Mouse (Mus musculus) megakaryocyte progenitor cell, adult 5-6 weeks (primary cell): Measurements from ENCODE around the gene Upk3a. TPM values are rescaled to one million over a fixed set of nuclear protein-coding genes. Genes with fewer than 3 reads are reported as not detected.
"Not testable (repeated sequence)": the region's sequence is repeated elsewhere in the genome, so short reads cannot be mapped to it uniquely, and the experiment has no call there.

Experiments used
- ATAC-seq: replicated peaks from 2 replicates; pipeline ENCODE4 v1.8.0; 2016; ENCODE audit warnings: mild to moderate bottlenecking, moderate TSS enrichment, inconsistent platforms; ENCODE audit not compliant: poor library complexity
- total RNA-seq, 2 experiments: library from RNA; stranded (forward) in 1 of 2; stranded (reverse) in 1 of 2; fragments of 157-497, 149-512 nt in 1 of 2; fragments of 200-1000 nt in 1 of 2; gene quantifications; 2 replicates each; pipeline versions ENCODE4 v1.2.3 to v1.2.4; 2015 to 2017

Gene Upk3a
- total RNA-seq, 2 experiments from 2014 or later = not detected

DNA sequence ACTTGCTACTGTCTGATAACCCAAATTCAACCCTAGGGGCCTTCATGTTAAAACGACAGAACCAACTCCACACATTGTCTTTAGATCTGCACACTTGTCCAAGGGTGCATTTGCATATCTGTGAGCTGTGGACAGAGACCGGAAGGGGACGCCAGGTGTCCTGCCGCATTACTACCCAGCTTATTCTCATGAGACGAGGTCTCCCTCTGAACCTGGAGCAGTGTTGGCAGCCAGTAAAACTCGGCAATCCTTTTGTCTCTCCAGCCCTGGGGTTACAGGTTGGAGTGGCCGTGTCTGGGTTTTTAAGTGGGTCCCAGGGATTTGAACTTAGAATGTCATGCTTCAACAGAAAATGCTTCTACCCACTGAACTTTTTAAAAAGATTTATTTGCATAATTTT lies 17.0 kb upstream of the Upk3a start:
- ATAC-seq = no peak

DNA sequence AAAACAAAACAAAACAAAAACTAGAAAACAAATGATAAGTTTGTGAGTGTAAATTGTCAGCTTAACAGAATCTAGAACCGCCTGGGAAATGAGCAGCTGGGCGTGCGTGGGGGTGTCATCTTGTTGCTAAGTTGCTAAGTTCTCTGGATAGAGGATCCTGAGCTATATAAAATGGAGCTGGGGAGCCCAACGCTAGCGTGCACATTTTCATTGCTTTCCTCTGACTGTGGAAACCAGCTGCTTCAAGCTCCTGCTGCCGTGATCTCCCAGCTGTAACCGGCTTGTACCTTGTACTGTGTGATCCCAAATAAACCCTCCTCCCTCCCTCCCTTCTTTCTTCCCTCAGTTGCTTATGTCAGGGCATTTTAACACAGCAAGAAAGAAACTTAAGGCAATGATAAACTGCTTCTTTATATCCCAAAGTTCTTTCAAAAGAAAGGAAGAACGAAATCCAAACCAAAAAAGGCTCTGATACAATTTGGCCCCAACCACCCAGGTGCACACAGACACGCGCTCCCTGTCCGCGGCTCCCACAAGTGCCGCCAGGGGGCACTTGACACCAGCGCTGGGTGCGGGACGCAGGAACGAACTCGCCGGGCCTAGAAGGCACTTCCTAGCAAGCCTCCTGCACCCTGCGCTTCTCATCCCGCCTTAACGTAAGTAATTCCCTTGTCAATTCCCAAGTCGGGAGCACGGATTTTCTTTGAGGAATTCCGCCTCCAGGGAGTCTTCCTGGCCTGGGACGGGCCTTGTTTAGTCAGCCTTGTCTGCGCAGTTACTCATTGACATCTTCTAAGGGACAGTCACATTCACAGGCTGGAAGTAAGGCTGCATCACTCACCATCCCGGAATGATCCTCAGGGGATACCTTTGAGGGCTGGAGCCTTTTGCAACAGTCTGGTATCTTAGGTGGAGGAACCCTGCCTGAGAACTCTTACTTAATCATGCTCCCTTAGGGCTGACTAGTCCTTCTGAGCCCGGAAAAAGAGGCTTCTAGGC lies 15.7 kb upstream of the Upk3a start:
- ATAC-seq = peak; percentile 98

DNA sequence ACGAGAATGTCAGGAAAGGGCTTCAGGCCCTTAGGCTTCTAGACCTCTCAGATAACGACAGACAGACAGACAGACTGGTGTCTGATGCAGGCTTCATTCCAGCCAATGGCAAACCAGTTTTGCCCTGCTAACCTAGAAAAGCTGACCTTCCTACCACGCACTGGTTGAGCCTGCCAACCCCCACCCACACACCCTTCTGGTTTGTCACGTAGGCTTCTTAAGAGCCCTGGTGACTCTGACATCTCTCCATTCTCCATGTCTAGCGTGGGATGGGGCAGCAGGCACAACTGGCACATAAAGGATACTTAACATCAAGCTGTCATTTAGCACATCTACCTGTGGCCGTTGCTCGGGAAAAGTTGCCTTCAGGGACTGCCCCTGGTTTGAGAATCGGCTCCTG lies 7.3 kb upstream of the Upk3a start:
- no peak for ATAC-seq

DNA sequence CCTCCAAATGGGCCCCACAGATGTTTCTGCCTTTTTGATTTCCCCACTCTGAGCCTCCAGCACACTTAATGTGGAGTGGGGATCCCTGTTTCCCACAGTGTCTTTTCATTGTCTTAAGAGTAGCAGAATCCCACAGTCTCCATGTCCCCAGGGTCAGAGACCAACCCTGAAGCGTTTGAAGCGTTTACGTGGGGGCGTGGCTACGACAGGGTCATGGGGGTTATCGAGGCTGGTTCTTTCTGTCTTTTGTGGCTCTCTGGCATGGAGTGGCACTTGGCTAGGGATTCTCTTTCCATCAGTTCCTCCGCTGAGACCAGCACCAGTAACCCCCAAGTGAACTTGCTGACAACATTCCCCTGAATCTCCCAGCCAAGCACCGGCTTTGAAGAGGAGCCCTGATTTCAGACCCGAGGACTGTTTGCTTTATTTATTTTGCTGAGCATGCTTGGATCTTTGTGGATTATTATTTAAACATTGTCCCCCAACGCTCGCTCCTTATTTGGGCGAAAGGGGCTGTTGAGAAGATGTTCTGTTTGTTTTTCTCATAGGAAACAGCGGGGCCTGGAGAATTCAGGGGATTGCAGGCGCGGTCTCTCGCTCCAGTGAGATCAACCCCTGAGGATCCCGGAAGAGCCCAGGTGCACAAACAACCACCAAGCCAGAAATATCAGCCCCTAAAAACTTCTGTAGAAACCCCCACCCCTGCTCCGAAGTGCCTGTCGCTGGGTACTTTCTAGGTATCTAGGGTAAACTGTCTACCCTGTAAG lies 4.9 kb upstream of the Upk3a start:
- ATAC-seq = no peak

DNA sequence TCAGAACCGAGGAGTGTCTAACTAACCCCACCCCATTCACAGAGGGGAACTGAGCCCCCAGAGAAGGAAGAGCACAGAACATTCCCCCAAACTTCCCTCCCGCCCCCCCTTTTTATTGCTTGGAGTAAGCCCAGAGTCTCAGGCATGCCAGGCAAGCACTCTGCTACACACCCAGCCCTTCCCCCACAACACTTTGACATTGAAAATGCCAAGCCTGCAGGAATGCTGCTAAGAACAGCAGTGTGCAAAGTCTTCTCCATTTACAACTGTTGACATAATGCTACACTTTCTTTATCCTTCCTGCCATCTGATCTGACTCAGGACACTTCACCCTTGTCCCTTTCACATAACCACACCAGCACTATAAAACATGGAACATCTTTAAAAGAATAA lies 4.3 kb upstream of the Upk3a start:
- ATAC-seq = no peak

DNA sequence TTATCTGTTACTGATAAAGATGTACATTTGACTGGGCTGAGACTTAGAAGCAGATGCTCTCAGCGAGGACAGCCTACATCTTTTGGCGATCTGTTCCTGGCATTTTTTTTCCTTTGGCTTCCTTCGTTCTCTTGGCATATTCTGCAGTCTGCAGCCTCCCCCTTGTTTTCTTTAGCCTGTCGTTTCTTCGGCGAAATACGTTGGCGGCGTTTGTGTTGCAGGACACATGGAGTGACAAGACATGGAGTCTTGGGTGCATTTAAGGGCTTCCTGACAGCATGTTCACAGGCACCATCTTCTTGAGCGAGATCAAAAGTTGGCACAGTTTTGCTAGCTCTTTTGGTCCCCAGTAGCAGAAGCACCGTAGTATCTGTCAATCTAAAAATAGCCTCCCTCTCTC lies 1.2 kb upstream of the Upk3a start:
- no peak for ATAC-seq

DNA sequence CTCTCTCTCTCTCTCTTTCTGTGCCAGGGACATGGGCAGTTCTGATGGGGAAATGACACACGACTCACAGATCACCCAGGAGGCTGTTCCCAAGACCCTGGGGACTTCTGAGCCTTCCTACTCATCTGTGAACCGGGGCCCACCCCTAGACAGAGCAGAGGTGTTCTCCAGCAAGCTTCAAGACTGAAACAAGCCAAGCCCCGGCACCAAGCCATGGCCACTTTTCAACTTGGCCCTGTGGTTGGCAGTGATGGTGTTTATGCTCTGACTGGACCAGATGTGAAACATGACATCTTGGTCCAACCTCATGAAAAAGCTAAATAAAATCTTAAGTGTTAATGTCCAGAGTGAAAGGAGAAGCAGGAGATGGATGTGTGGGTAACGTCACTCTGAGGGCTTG lies 5.3 kb downstream of the Upk3a start:
- no peak for ATAC-seq

DNA sequence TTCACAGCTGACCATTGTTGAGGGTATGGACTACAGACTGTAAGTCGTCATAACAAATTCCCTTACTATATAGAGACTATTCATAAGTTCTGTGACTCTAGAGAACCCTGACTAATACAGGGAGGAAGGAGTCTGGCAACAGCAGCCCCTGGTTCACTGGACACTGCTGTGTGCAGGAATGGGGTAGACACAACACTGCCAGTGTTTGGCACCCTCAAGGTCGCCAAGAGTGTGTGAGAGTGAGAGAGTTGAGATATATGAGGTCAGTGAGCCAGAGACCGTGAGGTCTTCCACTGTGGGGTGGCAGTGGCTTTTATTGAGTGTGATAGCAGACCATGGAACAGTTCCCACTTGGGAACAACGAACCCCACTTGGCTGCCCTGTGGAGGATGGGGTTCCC lies 9.3 kb downstream of the Upk3a start:
- ATAC-seq = no peak

DNA sequence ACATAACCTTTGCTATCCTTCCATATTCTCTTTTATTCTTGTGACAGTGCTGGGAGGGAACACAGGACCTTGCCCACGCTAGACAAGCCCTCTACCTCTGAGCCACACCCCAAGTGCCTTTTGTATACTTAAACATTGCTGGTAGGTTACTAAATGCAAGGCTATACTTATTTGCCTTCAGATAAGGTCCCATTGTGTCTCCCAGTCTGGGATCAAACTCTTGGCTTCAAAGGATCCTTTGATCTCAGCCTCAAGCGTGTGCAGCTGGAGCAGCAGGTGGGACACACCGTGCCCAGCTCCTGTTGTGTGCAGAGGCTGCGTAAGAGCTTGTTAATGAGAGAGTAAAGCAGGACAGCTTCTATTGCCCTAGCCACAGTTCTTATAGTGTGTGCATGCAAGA lies 10.8 kb downstream of the Upk3a start:
- no peak for ATAC-seq

DNA sequence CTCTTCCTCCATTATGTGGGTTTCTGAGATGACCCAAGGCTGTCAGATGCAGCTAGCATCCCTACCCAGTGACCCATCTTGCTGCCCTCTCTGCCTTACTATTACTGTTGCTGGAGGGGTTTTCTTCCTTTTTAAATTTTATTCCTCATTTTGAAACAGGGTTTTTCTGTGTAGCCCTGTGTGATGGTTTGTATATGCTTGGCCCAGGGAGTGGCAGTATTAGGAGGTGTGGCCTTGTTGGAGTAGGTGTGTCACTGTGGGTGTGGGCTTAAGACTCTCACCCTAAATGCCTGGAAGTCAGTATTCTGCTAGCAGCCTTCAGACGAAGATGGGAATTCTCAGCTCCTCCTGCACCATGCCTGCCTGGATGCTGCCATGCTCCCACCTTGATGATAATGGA lies 11.7 kb downstream of the Upk3a start, which contains the start of gene Fam118a:
TSS of gene Fam118a (plus strand) at position 301 of the 400 bp plus-strand sequence.
- ATAC-seq = not testable (repeated sequence)

DNA sequence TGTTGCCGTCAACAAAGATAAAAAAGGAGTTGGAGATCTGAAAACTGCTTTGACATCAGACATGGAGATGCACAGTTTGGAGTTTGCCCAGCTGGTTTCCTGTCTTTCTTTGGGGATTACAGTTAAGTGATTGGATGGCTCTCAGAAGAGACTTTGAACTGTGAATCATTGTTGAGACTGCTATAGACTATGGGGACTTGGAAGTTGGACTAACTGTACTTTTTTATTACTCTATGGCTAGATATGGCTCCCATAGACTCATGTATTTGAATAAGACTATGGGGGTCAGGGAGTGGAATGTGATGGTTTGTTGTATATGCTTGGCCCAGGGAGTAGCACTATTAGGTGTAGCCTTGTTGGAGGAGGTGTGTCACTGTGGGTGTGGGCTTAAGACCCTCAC lies 13.7 kb downstream of the Upk3a start:
- ATAC-seq = not testable (repeated sequence)

DNA sequence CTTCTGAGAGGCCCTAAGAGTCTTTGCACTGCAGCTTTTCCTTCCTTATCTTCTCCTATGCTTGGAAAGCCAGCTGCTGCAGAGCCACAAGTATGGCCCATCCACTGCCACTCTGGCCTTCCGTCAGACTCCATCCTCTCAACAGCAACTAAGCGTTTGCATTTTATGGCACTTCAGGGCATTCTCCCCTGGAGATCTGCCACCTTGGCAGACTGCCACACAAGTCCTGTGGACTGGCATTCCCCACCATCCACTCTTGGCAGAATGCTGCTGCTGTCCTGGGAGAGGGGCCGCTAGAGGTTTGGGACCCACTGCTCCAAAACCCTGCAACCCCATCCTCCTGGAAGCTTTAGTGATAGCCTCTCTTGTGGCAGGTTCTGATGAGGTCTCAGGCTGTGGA lies 14.9 kb downstream of the Upk3a start:
- ATAC-seq = no peak

DNA sequence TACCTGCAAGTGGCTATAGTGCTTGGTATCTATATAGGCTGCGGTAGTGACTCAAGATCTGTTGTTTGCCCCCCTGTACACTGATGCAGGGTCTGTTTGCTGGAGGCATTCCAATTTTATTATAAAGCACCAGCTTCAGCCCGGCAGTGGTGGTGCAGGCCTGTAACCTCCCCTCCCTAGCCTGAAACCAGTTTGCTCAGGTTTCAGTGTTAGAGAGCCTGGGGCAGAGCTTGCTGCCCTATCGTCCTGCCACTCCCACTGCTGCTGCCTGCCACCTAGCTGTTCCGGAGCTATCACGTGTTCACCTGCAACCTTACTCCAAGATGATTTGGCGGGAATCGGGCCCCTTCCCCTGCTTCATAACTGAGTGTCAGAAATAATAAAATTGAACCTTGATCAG lies 17.0 kb downstream of the Upk3a start:
- not testable (repeated sequence) for ATAC-seq

DNA sequence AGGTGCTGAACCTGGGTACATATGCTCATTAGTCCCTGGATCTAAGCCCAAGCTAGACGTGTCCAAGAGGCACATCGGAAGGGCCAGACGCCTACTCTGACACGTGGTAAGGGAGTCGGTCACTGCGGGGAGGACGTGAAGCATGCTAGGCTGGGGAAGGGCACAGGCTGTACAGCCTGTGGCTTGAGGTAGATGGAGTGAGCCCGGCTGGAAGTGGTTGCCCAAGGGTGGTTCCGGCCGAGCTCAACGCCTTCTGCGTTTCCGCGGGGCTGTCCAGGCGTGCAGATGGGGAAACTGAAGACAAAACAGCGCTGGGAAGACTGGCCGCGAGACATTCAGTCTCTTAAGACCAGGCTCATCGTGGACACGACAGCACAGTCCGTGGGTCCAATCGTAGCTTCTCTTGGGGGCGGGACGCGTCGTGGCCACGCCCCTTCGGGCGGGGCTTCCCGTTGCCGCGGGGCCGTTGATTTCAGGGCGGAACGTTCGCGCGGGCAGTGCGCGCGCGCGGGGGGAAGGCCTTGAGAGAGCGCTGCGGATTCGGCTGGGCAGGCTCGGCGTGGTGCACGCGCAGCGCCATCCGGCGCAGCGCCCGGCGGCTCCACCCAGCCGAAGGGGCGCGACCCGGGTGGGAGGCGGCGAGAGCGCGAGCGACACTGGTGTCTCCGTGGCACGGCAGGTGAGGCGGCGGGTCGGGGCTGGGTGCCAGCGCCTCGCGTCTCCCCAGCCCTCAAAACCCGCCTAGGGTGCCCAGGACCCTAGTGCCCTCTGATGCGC lies 19.8 kb downstream of the Upk3a start:
- ATAC-seq = peak; percentile 94

DNA sequence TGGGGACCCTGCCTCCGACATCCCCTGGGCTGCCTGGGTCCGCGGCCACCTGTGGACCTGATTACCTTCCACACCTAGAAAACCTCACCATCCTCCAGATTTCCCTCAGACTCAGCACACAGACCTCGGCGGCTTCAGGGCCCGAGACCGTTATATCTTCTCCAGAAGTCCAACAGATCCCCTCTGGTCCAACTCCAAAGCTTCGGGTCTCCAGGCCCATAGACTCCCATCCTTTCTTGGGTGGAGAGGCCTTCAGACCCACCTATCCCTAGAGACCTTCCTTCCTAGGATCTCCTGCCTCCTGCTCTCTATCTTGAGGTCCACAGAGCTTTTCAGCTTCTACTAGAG lies 20.4 kb downstream of the Upk3a start:
- no peak for ATAC-seq

DNA sequence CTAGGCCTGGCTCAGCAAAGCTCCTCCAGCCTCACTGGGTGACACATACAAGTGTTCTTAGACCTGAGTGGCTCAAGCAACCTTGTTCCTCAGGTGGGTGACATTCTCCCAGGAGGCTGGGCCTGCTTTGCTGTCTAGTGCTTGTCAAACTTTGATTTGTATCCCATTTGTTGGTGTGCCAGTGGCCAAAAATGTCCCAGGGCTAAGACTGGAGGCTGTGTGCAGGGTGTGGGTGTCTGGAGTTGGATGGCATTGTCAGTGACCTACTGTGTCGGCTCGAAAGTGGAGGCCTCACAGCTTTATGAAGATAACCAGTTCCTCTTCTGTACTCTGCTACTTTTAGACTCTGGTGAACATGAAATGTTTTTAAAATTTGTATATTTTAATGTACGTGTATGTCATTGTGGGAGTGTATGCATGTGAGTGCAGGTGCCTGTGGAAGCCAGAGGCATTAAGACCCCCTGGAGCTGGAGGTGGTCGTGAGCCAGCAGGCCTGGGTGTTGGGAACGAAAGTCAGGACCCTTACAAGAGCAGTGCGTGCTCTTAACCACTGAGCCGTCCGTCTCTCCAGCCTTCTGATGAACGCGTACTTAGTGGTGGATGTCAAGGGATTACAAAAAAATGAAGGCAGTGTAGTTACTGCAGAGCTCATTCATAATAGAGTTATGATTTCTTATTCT lies 24.7 kb downstream of the Upk3a start:
- no peak for ATAC-seq

DNA sequence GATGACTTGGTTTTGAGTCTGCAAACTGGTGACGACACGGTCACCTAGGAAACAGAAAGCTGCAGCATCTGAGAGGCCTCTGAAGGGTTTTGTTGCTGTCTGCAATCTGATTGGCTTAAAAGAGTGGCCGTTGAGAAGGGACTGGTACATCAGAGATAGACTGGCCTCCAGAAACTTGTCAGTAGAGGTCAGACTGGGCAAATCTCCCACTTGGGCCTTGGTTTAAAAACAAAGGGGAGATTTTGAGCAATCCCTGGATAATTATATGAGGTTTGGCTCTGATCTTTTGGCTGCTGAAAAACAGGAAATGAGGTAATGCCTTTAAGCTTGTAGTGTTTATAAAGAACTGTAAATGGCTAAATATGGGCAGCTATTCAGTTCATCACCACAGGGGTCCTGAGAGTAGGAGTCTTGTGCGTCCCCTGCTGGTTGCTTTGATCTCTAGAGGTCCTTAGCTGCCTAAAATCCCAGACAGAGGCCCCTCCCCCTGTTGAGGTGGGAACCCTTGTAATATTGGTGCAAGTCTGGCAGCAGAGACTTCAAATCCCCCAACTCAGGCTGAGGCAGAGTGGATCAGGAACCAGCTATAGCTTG lies 25.5 kb downstream of the Upk3a start:
- ATAC-seq = peak; percentile 89

DNA sequence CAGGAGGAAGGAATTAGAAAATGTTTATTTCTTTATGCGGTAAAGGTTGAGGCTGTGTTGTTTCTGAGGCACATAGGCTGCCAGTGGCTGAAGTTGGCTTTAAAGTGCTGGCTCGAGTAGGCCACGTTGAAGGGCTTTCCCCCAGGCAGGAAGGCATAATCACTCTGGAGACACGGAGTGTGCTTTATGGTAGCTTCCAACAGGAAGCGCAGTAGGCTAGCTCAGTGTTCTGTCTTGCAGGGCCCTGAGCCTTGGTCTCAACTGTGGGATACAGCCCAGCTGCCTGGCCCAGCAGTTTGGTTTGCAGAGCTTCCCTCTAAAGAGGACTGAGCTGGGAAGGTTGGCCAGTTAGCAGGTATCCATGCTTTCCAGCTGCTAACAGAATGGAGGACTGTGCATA lies 26.2 kb downstream of the Upk3a start:
- ATAC-seq = no peak

DNA sequence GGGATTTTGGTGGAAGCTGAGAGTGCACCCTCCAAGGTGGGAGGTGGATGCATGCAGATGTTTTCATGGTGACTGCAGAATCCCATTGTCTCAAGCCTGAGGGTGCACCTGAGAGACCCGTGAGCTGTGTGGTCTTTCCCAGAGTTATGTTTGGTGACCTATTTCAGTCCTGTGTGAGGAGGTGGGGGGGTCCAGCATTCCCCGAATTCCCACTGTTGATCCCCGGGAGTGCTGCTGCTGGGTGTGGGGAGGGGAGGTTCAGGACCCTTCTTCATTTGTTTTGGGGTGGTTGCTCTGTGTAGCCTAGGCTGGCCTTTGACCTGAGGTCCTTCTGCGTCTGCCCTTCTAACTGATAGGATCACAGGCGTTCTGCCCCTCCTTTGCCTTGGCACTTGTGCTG lies 26.8 kb downstream of the Upk3a start:
- ATAC-seq = no peak

DNA sequence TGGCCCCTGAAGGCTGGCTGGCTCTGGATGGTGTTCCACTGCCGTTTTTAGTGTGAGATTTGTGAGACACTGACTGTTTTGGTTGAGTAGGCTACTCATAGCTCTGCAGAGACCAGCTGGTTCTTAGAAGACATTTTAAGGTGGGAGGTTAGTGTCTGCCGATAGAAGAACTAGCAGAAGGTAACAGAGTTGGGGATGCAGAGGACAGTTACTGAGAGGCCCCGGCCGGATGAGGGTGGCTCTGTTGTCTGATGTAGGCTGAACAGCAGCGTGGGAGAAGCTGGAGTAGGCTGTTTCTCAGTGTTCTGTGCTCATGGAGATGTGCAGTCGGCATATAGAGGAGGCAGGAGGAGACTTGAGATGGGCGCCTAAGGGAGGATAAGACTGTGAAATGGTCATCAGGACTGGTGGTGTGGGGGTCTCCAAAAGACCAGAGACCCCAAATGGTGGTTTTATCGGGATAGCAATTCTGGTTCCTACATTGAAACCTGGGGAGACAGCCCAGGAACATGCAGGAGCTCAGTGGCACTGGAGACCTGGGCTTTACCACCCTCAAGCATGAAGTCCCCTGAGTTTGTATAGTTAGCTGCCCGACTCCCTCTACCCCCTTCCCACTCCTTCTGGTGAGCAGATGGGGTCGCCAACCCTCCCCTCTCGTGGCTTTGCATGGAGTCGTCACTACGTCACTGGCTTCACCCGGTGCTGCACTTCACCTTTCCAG lies 29.4 kb downstream of the Upk3a start:
- ATAC-seq = no peak
